Mouse (Mus musculus): ENCODE data around the gene Mfsd14a.

DNA sequence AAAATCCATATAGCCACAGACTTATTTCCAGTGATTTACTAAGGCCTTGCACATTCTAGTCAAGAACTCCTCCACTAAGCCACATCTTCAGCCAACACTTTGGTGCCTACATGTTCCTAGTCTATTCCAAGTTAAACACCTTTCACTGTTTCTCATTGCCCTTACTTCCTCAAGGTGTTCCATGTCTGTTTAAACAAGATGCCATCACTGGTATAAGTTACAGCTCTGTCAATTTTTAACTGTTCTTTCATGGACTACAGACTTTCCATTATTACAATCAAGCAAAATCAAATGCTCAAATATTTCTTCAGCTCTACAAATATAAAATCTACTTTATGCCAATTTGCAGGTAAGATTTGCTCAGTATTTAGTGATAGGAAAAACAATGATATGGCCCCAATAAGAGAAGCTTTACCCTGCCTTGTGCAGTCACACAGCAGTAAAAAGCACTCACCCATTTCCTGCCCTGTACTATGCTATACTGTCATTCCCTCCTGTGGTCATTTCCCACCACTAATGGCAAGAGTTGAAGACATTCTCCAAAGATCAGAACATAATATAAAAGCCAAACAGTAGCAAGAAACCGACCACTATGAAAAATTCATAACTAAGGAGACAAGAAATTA is 40.3 kb upstream of the Mfsd14a start:
- TF ChIP-seq POLR2A (IDR thresholded peaks at IDR 0.05; ENCODE audit: borderline replicate concordance, extremely low read depth, low read depth, low read length) (no peak), CTCF (IDR thresholded peaks at IDR 0.05; ENCODE audit: insufficient read depth, low read length) (no peak)
